Mouse (Mus musculus): ENCODE measurements around the gene Kmt5c. TPM values are rescaled to one million over a fixed set of nuclear protein-coding genes. Genes with fewer than 3 reads are reported as not detected.
A peak's percentile ranks its signal among the peaks of the same experiment; 100 is the strongest.

Kmt5c gene
- polyA plus RNA-seq, 1 experiment from 2014 or later = 98.5 TPM

GRCm38 (mm10) chr7:4725169-4725568 is 14.7 kb upstream of the Kmt5c start, which contains the start of gene Tmem150b:
Gene Tmem150b, minus strand, starts transcription at chr7:4725249.
- ATAC-seq (ENCODE audit: low FRiP score, low read depth) = no peak
- Histone ChIP-seq H3K4me3 (no peak within 1 kb of the TSS), H3K27ac (no peak within 1 kb of the TSS), H3K9ac (no peak within 1 kb of the TSS), H3K4me1 (no peaks in the 10 kb centered on the region), H3K27me3 (replicated peaks) (no peaks in the 10 kb centered on the region), H3K36me3 (no peaks in the 10 kb centered on the region), H3K4me2 (replicated peaks) (0 out of 2 replicates have a peak within 1 kb of the TSS, but pooled peaks have one; percentile 47), H3K9me3 (no peaks in the 10 kb centered on the region)
- 88% methylated on average over 7 of the region's 7 CpGs for WGBS

- Histone ChIP-seq H3K9ac (no peak overlapping the region), H3K4me1 (no peaks in the 10 kb centered on the region), H3K27ac (no peak overlapping the region), H3K36me3 (no peaks in the 10 kb centered on the region), H3K4me2 (replicated peaks) (no peak overlapping the region), H3K9me3 (no peaks in the 10 kb centered on the region), H3K4me3 (no peak overlapping the region), H3K27me3 (replicated peaks) (no peaks in the 10 kb centered on the region; the same call in 1 of the 2 replicates)
- ATAC-seq (ENCODE audit: low FRiP score, low read depth) = no peak
- WGBS = 83% methylated on average over 5 of the region's 5 CpGs
These were observed 8.8 kb upstream of the Kmt5c start for GRCm38 (mm10) chr7:4731090-4731489.

- Histone ChIP-seq H3K36me3 (no peaks in the 10 kb centered on the region), H3K9ac (no peak overlapping the region), H3K9me3 (no peaks in the 10 kb centered on the region), H3K4me3 (no peak overlapping the region), H3K27ac (no peak overlapping the region), H3K27me3 (replicated peaks) (no peaks in the 10 kb centered on the region; the same call in 1 of the 2 replicates), H3K4me1 (no peaks in the 10 kb centered on the region), H3K4me2 (replicated peaks) (no peak overlapping the region)
- 74% methylated on average over 6 of the region's 6 CpGs for WGBS
- ATAC-seq (ENCODE audit: low FRiP score, low read depth) = no peak
These were observed 6.9 kb upstream of the Kmt5c start for GRCm38 (mm10) chr7:4732968-4733392.

- no peaks in the 10 kb centered on the region for H3K9me3 ChIP-seq
- peak overlapping the region; percentile 37; the same call in 1 of the 2 replicates for H3K27ac ChIP-seq
- H3K4me1 ChIP-seq = peaks cover 31% of the 10 kb centered on the region
- no peak overlapping the region for H3K9ac ChIP-seq
- H3K4me2 ChIP-seq (replicated peaks) = peak overlapping the region; percentile 86
- ATAC-seq (ENCODE audit: low FRiP score, low read depth) = no peak; the same call in 1 of the 2 replicates
- H3K4me3 ChIP-seq = peak overlapping the region; percentile 71; the same call in 1 of the 2 replicates
- H3K27me3 ChIP-seq (replicated peaks) = no peaks in the 10 kb centered on the region
- peaks cover 8% of the 10 kb centered on the region; the same call in 1 of the 2 replicates for H3K36me3 ChIP-seq
- WGBS = 48% methylated on average over 10 of the region's 10 CpGs
These were observed 823 bp upstream of the Kmt5c start for GRCm38 (mm10) chr7:4739041-4739543.

- peak overlapping the region; percentile 89 for H3K9ac ChIP-seq
- peaks cover 31% of the 10 kb centered on the region for H3K4me1 ChIP-seq
- H3K27ac ChIP-seq = peak overlapping the region; percentile 68
- peak; percentile 48 for ATAC-seq (ENCODE audit: low FRiP score, low read depth)
- no peaks in the 10 kb centered on the region for H3K27me3 ChIP-seq (replicated peaks)
- H3K36me3 ChIP-seq = peaks cover 16% of the 10 kb centered on the region
- H3K4me3 ChIP-seq = peak overlapping the region; percentile 71
- H3K9me3 ChIP-seq = no peaks in the 10 kb centered on the region
- 0% methylated on average over 13 of the region's 14 CpGs for WGBS
- peak overlapping the region; percentile 86 for H3K4me2 ChIP-seq (replicated peaks)
These were observed 403 bp downstream of the Kmt5c start for GRCm38 (mm10) chr7:4740309-4740727.

GRCm38 (mm10) chr7:4741151-4741550 is 1.2 kb downstream of the Kmt5c start:
- H3K27ac ChIP-seq = peak overlapping the region; percentile 68; the same call in 1 of the 2 replicates
- peak overlapping the region; percentile 86 for H3K4me2 ChIP-seq (replicated peaks)
- peaks cover 31% of the 10 kb centered on the region for H3K4me1 ChIP-seq
- H3K27me3 ChIP-seq (replicated peaks) = no peaks in the 10 kb centered on the region
- no peak for ATAC-seq (ENCODE audit: low FRiP score, low read depth)
- 4% methylated on average over 4 of the region's 4 CpGs for WGBS
- H3K36me3 ChIP-seq = peaks cover 21% of the 10 kb centered on the region
- H3K4me3 ChIP-seq = peak overlapping the region; percentile 71
- no peaks in the 10 kb centered on the region for H3K9me3 ChIP-seq
- H3K9ac ChIP-seq = peak overlapping the region; percentile 89

GRCm38 (mm10) chr7:4741672-4742481 is 2.0 kb downstream of the Kmt5c start:
- H3K4me3 ChIP-seq = peak overlapping the region; percentile 71; the same call in 1 of the 2 replicates
- H3K27ac ChIP-seq = no peak overlapping the region
- H3K9ac ChIP-seq = 0 out of 2 replicates have a peak overlapping the region, but pooled peaks have one; percentile 19
- H3K9me3 ChIP-seq = no peaks in the 10 kb centered on the region
- WGBS = 83% methylated on average over 21 of the region's 21 CpGs
- peaks cover 31% of the 10 kb centered on the region for H3K4me1 ChIP-seq
- H3K4me2 ChIP-seq (replicated peaks) = peak overlapping the region; percentile 86
- peaks cover 28% of the 10 kb centered on the region for H3K36me3 ChIP-seq
- ATAC-seq (ENCODE audit: low FRiP score, low read depth) = no peak
- H3K27me3 ChIP-seq (replicated peaks) = no peaks in the 10 kb centered on the region

- H3K27ac ChIP-seq = no peak overlapping the region
- H3K36me3 ChIP-seq = peaks cover 31% of the 10 kb centered on the region
- no peak overlapping the region for H3K4me3 ChIP-seq
- H3K9ac ChIP-seq = 0 out of 2 replicates have a peak overlapping the region, but pooled peaks have one; percentile 21
- no peaks in the 10 kb centered on the region for H3K9me3 ChIP-seq
- no peak for ATAC-seq (ENCODE audit: low FRiP score, low read depth)
- H3K4me1 ChIP-seq = peaks cover 31% of the 10 kb centered on the region
- peak overlapping the region; percentile 86 for H3K4me2 ChIP-seq (replicated peaks)
- no peaks in the 10 kb centered on the region for H3K27me3 ChIP-seq (replicated peaks)
- WGBS = 89% methylated on average over 6 of the region's 6 CpGs
These were observed 2.5 kb downstream of the Kmt5c start for GRCm38 (mm10) chr7:4742482-4742819.

- H3K36me3 ChIP-seq = peaks cover 31% of the 10 kb centered on the region
- H3K9ac ChIP-seq = no peak overlapping the region
- peaks cover 31% of the 10 kb centered on the region for H3K4me1 ChIP-seq
- no peak for ATAC-seq (ENCODE audit: low FRiP score, low read depth)
- WGBS = 75% methylated on average over 2 of the region's 2 CpGs
- H3K27me3 ChIP-seq (replicated peaks) = no peaks in the 10 kb centered on the region
- H3K27ac ChIP-seq = no peak overlapping the region
- no peak overlapping the region for H3K4me3 ChIP-seq
- no peaks in the 10 kb centered on the region for H3K9me3 ChIP-seq
- 0 out of 2 replicates have a peak overlapping the region, but pooled peaks have one; percentile 86 for H3K4me2 ChIP-seq (replicated peaks)
These were observed 3.4 kb downstream of the Kmt5c start for GRCm38 (mm10) chr7:4743354-4743753.

GRCm38 (mm10) chr7:4744886-4745285 is 5.0 kb downstream of the Kmt5c start:
- peaks cover 25% of the 10 kb centered on the region for H3K4me1 ChIP-seq

GRCm38 (mm10) chr7:4746326-4746980 is 6.5 kb downstream of the Kmt5c start:
- Histone ChIP-seq H3K4me1 (peaks cover 17% of the 10 kb centered on the region), H3K4me3 (no peak overlapping the region), H3K9ac (no peak overlapping the region), H3K27ac (no peak overlapping the region), H3K9me3 (no peaks in the 10 kb centered on the region), H3K36me3 (peaks cover 36% of the 10 kb centered on the region), H3K27me3 (replicated peaks) (no peaks in the 10 kb centered on the region), H3K4me2 (replicated peaks) (no peak overlapping the region)
- WGBS = 88% methylated on average over 22 of the region's 22 CpGs
- no peak for ATAC-seq (ENCODE audit: low FRiP score, low read depth)

More at GRCm38 (mm10) chr7:4744886-4745285, 5.0 kb downstream of the Kmt5c start:
- H3K4me2 ChIP-seq (replicated peaks) = no peak overlapping the region
- no peak overlapping the region for H3K27ac ChIP-seq
- H3K27me3 ChIP-seq (replicated peaks) = no peaks in the 10 kb centered on the region
- ATAC-seq (ENCODE audit: low FRiP score, low read depth) = no peak
- H3K9me3 ChIP-seq = no peaks in the 10 kb centered on the region
- 95% methylated on average over 6 of the region's 6 CpGs for WGBS
- H3K9ac ChIP-seq = no peak overlapping the region
- no peak overlapping the region for H3K4me3 ChIP-seq
- peaks cover 36% of the 10 kb centered on the region for H3K36me3 ChIP-seq
